In genomic region chr6:102573001-102573400, GRCm38 (mm10) we compare ENCODE assay signal across 2 mouse cellular contexts. TPM values are rescaled to one million over a fixed set of nuclear protein-coding genes. Genes with fewer than 3 reads are reported as not detected.
"Had no signal": no experiment of that assay in that cellular context is flagged by ENCODE, and none has a peak within 500 bp of the region (broad histone marks: within the 10 kb centered on the region; RNA-seq: fewer than 3 reads in every experiment).

Gene Cntn3 (minus strand): TSS chr6:102573101.

RNA-seq across cellular contexts. Expression of gene Cntn3, which starts in this region (rescaled TPM):
- total RNA-seq: megakaryocyte, adult 5-6 weeks; megakaryocyte-erythroid progenitor cell, adult 5-6 weeks had no signal
